Mouse (Mus musculus) frontal cortex, adult (tissue): ENCODE results near the gene Hexim1.

Source experiments
- ATAC-seq: cut with Nextera tagmentation; 2 replicates; pipeline ENCODE4 v1.9.2; 2017; ENCODE audit warnings: mild to moderate bottlenecking, moderate library complexity, mixed read lengths; ENCODE audit not compliant: low TSS enrichment

Gene Hexim1

DNA sequence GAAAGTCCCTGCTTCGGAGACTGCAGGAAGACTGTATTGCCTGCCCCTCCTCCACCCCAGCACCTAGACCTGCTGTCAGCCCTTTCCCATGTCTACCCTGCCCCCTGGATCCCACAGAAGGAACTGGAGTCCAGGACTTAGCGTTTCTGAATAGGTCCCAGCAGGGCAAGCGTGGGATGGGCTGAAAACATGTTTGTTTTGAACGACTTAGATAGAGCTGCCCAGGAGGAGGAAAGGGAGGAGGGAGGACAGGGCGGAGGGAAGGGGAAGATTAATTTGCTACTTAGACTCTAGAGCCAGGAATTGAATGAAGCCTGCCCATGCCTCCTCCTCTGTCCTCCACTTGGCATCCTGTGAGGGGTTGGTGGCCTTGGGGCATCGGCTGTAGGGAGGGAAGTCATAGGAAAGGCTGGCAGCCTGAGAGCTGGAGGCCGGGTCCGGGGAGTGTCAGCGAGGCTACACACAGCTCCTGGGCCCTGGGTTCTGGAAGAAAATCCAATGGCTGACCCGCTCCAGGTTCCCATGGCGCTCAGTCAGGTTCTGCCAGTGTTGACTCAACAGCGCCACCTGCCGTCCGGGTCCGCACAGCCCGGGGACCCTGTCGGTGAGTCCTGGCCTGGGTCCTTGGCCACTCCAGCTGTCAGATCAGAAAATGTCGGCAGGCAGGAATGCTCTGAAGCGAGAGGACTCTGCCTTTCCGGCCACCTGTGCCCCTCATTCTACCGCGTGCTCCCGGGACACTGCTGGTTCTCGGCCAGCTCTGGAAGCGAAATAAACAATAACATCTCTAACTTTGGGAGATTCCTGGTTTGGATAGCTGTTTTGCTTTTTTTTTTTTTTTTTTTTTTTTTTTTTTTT is 42.8 kb downstream of the Hexim1 start:
- peak; percentile 94 for ATAC-seq

DNA sequence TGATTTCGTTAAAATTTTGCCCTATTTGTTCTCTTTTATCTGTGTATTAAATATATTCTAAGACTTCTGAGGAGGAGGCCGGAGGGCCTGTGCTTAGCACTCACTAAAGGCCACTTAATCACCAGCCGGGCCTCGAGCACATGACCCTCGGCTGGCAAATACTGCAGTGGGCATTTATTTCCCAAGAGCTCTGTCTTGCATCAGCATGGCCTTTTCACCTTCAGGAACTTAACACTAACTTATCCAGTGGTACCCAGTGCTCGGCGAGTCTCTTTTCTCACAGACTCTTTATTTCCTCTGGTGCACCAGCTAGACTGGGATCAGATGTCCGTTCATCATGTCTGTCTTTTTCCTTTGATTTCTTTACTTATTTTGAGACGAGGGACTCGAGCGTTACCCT is 44.7 kb downstream of the Hexim1 start:
- no peak for ATAC-seq

DNA sequence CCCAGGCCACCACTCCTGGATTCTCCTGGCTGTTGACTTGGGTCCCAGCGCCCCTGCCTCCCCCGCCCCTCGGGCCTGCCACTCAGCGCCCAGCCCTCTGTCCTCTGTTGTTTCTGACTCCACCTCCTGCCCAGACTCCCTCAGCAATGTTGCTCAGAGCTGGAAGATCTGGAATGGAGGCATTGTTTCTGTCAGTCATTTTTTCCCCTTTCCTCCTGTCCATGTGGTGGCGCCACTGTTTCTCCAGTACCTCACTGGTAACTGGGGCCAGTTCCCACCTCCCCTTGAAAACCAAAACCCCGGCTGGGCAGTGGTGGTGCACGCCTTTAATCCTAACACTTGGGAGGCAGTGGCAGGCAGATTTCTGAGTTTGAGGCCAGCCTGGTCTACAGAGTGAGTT is 45.4 kb downstream of the Hexim1 start:
- ATAC-seq: no peak

DNA sequence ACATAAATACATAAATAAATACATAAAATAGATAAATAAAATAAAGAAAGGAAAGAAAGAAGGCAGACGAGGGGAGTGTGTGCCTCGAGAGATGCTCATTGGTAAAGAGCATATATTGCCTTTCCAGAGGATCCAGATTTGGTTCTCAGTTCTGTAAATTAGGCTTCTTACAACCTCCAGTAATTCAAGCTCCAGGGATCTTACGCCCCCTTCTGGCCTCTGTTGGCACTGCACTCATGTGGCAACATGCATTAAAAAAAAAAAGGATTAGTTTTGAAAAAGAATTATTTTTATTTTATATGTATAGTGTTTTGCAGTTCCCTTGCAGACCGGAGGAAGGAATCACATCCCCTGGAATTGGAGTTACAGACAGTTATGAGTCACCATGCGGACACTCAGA is 46.1 kb downstream of the Hexim1 start:
- no peak for ATAC-seq

DNA sequence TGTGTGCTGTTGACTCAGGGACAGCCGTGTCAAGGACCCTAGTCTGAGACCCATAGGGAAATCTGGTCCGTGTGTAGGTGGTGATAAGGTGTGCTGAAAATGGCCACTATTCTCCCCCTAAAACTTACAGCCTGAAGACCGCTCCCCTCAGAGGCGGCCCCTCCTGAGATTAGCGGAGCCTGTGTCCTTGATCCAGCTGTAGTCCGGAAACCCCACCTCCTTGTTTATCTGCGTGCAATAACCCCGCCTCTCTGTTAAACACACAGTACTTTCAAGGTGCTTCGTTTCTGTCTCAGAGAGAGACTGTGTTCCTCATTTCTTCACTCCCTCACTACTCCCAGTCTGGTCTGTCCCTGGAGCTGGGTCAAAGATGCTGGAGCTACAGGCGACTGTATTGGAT is 48.4 kb downstream of the Hexim1 start:
- ATAC-seq: no peak

DNA sequence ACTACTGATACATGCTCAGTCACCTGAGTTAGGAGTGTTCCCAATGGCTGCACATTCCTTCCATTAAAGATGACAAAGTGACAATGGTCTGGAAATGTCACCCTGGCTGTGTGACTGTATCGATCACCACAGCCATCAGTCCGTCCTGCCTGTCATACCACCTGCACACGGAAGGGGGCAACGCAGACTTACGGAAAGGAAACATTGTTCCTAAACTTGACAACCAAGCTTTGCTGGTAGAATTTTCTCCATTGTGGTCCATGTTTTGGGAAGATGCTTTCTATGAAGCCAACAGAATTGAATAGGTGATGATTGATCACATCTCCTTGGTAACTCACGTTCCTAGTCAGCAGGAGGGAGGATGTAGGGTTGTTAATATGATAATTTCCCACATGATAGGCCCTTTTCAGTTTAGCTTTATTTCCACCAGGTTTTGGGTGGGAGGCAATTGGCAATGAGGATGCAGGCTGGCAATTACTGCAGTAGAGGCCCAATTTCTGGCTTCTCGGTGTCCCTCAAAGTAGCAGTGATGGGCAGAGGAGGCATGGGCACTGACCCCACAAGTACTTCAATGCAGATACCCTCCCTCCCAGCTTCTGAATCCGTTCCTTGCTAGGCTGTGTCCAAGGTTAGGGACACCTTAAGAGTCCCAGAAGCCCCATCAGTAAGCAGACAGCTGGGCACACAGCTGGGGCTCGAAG is 52.8 kb downstream of the Hexim1 start:
- ATAC-seq: peak; percentile 58
